Mouse (Mus musculus): ENCODE measurements at regions not wholly inside any gene's neighbourhood (a gene's known extent, or its start where the extent isn't known, plus 50 kb on each side); places are given as distances from the start of the nearest gene placed in this dataset.

DNA sequence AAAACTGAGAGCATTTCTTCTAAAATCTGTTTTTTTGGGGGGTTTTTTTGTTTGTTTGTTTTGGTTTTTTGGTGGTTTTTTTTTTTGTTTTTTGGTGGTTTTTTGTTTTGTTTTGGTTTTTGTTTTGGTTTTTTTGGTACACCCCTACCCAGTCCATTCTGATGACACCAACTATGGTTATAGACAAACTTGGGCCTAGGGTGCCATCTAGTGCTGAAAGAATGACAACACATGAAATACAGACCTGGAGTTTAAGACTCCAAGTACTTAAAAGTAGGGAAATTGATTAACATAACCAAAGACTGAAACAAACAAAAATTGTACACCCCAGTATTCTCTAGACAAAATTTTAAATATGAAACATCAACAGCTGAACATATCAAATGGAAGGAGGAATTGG, 76.0 kb upstream of the Ano5 start:
- peak; percentile 4 to 53 for DNase-seq

DNA sequence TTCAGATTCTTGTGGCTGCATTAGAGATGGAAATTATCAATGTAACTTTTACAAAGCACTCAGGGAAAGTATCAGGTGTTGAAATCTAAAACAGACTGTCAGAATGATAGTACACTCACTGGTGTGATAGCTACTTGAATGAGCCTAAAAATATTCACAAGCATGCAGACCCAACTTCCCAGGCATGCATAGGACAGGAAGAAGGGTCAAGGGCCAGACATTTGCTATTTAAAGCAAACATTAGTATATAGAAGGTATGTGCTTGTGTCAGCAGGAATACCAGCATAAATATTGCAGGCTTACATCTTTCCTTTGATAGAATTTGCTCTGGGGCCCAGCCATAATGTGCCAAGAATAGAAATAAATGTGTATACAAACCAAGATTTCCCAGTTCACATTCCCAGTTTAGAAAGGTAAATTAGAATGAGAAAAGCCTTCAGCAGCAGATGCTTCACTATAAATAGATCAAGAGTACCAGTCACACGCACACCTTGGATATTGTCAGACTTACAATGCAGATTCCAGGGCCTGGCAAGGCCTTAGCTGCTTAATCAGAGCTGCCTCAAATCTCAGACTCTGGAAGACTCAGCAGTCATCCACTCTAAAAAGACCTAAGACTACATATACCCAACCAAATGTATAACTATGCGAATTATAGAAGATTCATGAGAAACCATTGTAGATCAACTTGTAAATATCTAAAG, 55.7 kb upstream of the Ano5 start:
- no peak for DNase-seq

DNA sequence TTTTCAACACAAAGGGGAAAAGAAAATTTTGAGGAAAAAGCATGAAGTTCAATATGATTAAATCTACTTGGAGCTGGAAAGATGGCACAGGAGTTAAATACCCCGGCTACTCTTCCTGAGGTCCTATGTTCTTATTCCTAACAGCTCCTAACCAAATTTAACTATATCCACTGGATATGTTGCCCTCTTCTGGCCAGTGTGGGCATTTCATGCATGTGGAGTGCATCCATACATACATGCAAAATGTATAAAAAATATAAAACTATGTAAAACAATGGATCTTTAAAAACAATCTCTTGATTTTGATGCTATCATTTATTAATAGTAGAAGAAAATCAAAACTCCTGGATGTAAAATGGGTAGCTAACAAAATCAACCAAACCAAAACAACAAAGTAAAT, 52.1 kb upstream of the Ano5 start:
- no peak for DNase-seq
